Comparison of ENCODE assay signal across 8 mouse cellular contexts in the genomic region with DNA sequence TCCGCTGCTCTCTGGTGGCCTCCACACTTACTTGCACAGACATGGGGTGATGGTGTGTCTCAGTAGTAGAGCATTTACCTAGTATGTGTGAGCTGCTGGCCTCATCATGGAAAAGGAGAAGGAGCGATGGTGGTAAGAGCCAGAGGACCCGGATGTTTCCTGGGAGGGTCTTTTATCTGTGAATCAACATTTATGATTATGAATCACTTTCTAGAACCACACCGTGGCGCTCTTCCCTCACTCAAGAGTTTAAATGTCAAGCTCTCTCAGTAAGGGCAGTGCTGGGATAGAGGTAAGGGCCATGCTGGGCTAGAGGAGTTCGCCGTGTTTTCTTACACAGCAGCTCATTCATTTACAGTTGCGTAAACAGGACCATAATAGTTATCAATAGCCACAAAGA. TPM values are rescaled to one million over a fixed set of nuclear protein-coding genes. Genes with fewer than 3 reads are reported as not detected.
DNase-seq lines count a peak whose midpoint lies in the region; ATAC-seq and TF ChIP-seq lines count a peak whose summit lies in the region.

No protein-coding gene starts in this region.

- H3K4me3 ChIP-seq in forebrain, embryonic 16.5 days (replicated peaks; ENCODE audit: low read length): no peak overlapping the region
- no peak overlapping the region for H3K4me3 ChIP-seq in forebrain, embryonic 12.5 days (replicated peaks)
- no peak overlapping the region for H3K4me3 ChIP-seq in liver, postnatal 0 days (ENCODE audit: low read depth, low read length)
- no peak overlapping the region for H3K4me3 ChIP-seq in liver, embryonic 11.5 days (ENCODE audit: low read depth, low read length)

- H3K4me1 ChIP-seq in forebrain, embryonic 16.5 days (replicated peaks; ENCODE audit: control insufficient read depth, insufficient read depth, low read length): 0 out of 2 replicates have a peak, but pooled peaks cover 2% of the 10 kb centered on the region
- no peaks in the 10 kb centered on the region for H3K4me1 ChIP-seq in forebrain, embryonic 12.5 days
- no peaks in the 10 kb centered on the region for H3K4me1 ChIP-seq in liver, postnatal 0 days (ENCODE audit: insufficient read depth)
- H3K4me1 ChIP-seq in liver, embryonic 11.5 days (replicated peaks; ENCODE audit: control insufficient read depth, insufficient read depth, low read length): no peaks in the 10 kb centered on the region

- H3K27me3 ChIP-seq in forebrain, embryonic 16.5 days (replicated peaks; ENCODE audit: control insufficient read depth, insufficient read depth, low read length): no peaks in the 10 kb centered on the region
- no peaks in the 10 kb centered on the region for H3K27me3 ChIP-seq in forebrain, embryonic 12.5 days
- no peaks in the 10 kb centered on the region for H3K27me3 ChIP-seq in liver, postnatal 0 days (ENCODE audit: insufficient read depth, low read length)
- no peaks in the 10 kb centered on the region for H3K27me3 ChIP-seq in liver, embryonic 11.5 days (replicated peaks; ENCODE audit: control insufficient read depth, insufficient read depth, low read length)

- no peak overlapping the region for H3K27ac ChIP-seq in forebrain, embryonic 16.5 days (ENCODE audit: low read length)
- H3K27ac ChIP-seq in forebrain, embryonic 12.5 days: no peak overlapping the region
- H3K27ac ChIP-seq in liver, postnatal 0 days (ENCODE audit: low read depth): no peak overlapping the region
- no peak overlapping the region for H3K27ac ChIP-seq in liver, embryonic 11.5 days (ENCODE audit: low read depth, low read length)

- no peaks in the 10 kb centered on the region for H3K36me3 ChIP-seq in forebrain, embryonic 16.5 days (ENCODE audit: control insufficient read depth, insufficient read depth)
- H3K36me3 ChIP-seq in forebrain, embryonic 12.5 days (replicated peaks): no peaks in the 10 kb centered on the region
- H3K36me3 ChIP-seq in liver, postnatal 0 days (replicated peaks; ENCODE audit: insufficient read depth, low read length): no peaks in the 10 kb centered on the region
- H3K36me3 ChIP-seq in liver, embryonic 11.5 days (ENCODE audit: control insufficient read depth, insufficient read depth, low read length): no peaks in the 10 kb centered on the region

- H3K9ac ChIP-seq in forebrain, embryonic 16.5 days (replicated peaks; ENCODE audit: low read depth, low read length): no peak overlapping the region
- no peak overlapping the region for H3K9ac ChIP-seq in forebrain, embryonic 12.5 days
- H3K9ac ChIP-seq in liver, postnatal 0 days (replicated peaks): no peak overlapping the region
- H3K9ac ChIP-seq in liver, embryonic 11.5 days (ENCODE audit: low read depth, low read length): no peak overlapping the region

- DNase-seq in liver, postnatal 0 days: no peak
- DNase-seq in liver, embryonic 11.5 days (ENCODE audit: low spot score): no peak
- peak; percentile 67 for DNase-seq in R1 (ENCODE audit: low read depth, low spot score)
- peak; percentile 54 to 57 for DNase-seq in layer of hippocampus, postnatal 14 days (ENCODE audit: low spot score in 2 of 2)
- DNase-seq in ovary, postnatal 10 days (ENCODE audit: low spot score): no peak
- no peak for DNase-seq in spleen, postnatal 14 days (ENCODE audit: low spot score in 2 of 2)

- no peak for TF ChIP-seq EP300 in liver, postnatal 0 days (IDR thresholded peaks at IDR 0.05; ENCODE audit: low read depth)

- 60% methylated on average over 8 of the region's 8 CpGs for WGBS in forebrain, embryonic 16.5 days
- 70% methylated on average over 8 of the region's 8 CpGs for WGBS in forebrain, embryonic 12.5 days
- WGBS in liver, postnatal 0 days (ENCODE audit: insufficient replicate concordance): 50% methylated on average over 8 of the region's 8 CpGs
- 59% methylated on average over 8 of the region's 8 CpGs for WGBS in liver, embryonic 11.5 days

- no peaks in the 10 kb centered on the region for H3K9me3 ChIP-seq in forebrain, embryonic 16.5 days (ENCODE audit: control insufficient read depth, low read length)
- H3K9me3 ChIP-seq in forebrain, embryonic 12.5 days: no peaks in the 10 kb centered on the region
- H3K9me3 ChIP-seq in liver, postnatal 0 days (ENCODE audit: low read length): no peaks in the 10 kb centered on the region
- no peaks in the 10 kb centered on the region for H3K9me3 ChIP-seq in liver, embryonic 11.5 days (ENCODE audit: control insufficient read depth, low read length)

- TF ChIP-seq CTCF in liver, postnatal 0 days (IDR thresholded peaks at IDR 0.05; ENCODE audit: low read depth): peak; percentile 26; the same call in 1 of the 2 replicates

- no peak overlapping the region for H3K4me2 ChIP-seq in forebrain, embryonic 16.5 days (ENCODE audit: low read length)
- H3K4me2 ChIP-seq in forebrain, embryonic 12.5 days: no peak overlapping the region
- no peak overlapping the region for H3K4me2 ChIP-seq in liver, postnatal 0 days (ENCODE audit: low read depth, low read length)
- H3K4me2 ChIP-seq in liver, embryonic 11.5 days: no peak overlapping the region

- peak; percentile 40; the same call in 1 of the 2 replicates for ATAC-seq in forebrain, embryonic 16.5 days
- no peak for ATAC-seq in forebrain, embryonic 12.5 days (ENCODE audit: low FRiP score)
- ATAC-seq in liver, postnatal 0 days: no peak
- ATAC-seq in liver, embryonic 11.5 days (replicated peaks; ENCODE audit: low FRiP score): no peak

RNA-seq across cellular contexts. Expression of a gene that starts 19.2 kb away (rescaled TPM):
- 43.9 and 46.7 TPM in 2 replicates for polyA plus RNA-seq in forebrain, embryonic 16.5 days (2015; fragmentation: Nextera tagmentation; extraction: Ambion mirVana)
- polyA plus RNA-seq in forebrain, embryonic 12.5 days (2016; fragmentation: Nextera tagmentation; extraction: Ambion mirVana): 37.9 and 39.4 TPM in 2 replicates
- 6.0 TPM in 2 replicates for polyA plus RNA-seq in liver, postnatal 0 days (2015; fragmentation: Nextera tagmentation; extraction: Ambion mirVana)
- 22.7 and 23.8 TPM in 2 replicates for polyA plus RNA-seq in liver, embryonic 11.5 days (2014; fragmentation: Nextera tagmentation; extraction: Ambion mirVana)
- total RNA-seq in layer of hippocampus, postnatal 14 days (2021): 100 to 1,000 TPM; 103 to 109 TPM

Comparison
In these comparisons a context has a peak if more than half of its experiments do, and no peak if none do; other contexts are left out.
1. DNase-seq: peak in R1 (single experiment) and layer of hippocampus, postnatal 14 days (2 of 2); none in liver, postnatal 0 days (single experiment), liver, embryonic 11.5 days (single experiment), ovary, postnatal 10 days (single experiment) and spleen, postnatal 14 days (0 of 2).